Mouse (Mus musculus) midbrain, embryonic 12.5 days (tissue): ENCODE data around the gene Tekt3. TPM values are rescaled to one million over a fixed set of nuclear protein-coding genes. Genes with fewer than 3 reads are reported as not detected.
A peak's percentile ranks its signal among the peaks of the same experiment; 100 is the strongest.

Experiments
- ATAC-seq: fragments of 200-750 bp; cut with Nextera tagmentation; 2 replicates; pipeline ENCODE4 v1.8.0; 2017; ENCODE audit warnings: low read depth, moderate TSS enrichment, moderate library complexity; ENCODE audit not compliant: low FRiP score
- H3K27ac ChIP-seq: fragments of 300-500 bp; sonication (generic); replicated peaks from 2 replicates; pipeline ENCODE4 v1.5.1; 2016; ENCODE audit warnings: mild to moderate bottlenecking
- H3K27me3 ChIP-seq: fragments of 300-500 bp; sonication (generic); 2 replicates; pipeline ENCODE4 v1.6.1; 2016; ENCODE audit warnings: mild to moderate bottlenecking
- H3K36me3 ChIP-seq: fragments of 300-500 bp; sonication (generic); 2 replicates; pipeline ENCODE4 v1.6.1; 2016
- H3K4me1 ChIP-seq: fragments of 300-500 bp; sonication (generic); 2 replicates; pipeline ENCODE4 v1.6.1; 2016
- H3K4me2 ChIP-seq: fragments of 300-500 bp; sonication (generic); replicated peaks from 2 replicates; pipeline ENCODE4 v1.6.1; 2016; ENCODE audit warnings: mild to moderate bottlenecking, moderate library complexity
- H3K4me3 ChIP-seq: fragments of 300-500 bp; sonication (generic); 2 replicates; pipeline ENCODE4 v1.5.1; 2016; ENCODE audit warnings: mild to moderate bottlenecking
- H3K9ac ChIP-seq: fragments of 300-500 bp; sonication (generic); replicated peaks from 2 replicates; pipeline ENCODE4 v1.6.1; 2016; ENCODE audit warnings: mild to moderate bottlenecking, moderate library complexity
- H3K9me3 ChIP-seq: fragments of 300-500 bp; sonication (generic); 2 replicates; pipeline ENCODE4 v1.6.1; 2016; ENCODE audit warnings: mild to moderate bottlenecking
- WGBS: fragments of 180-500 bp; shearing (Covaris S2); methylation state at CpG from one replicate; pipeline ENCODE4 v1.1.7; 2016; 5-methylcytosine and 5-hydroxymethylcytosine counted together
- polyA plus RNA-seq: library from polyadenylated mRNA; unstranded; fragments of >200 nt; fragmentation: Nextera tagmentation; extraction: Ambion mirVana; gene quantifications from 2 replicates; pipeline ENCODE4 v1.2.1, GENCODE M21; 2016

Gene Tekt3
- not detected in 2 replicates for polyA plus RNA-seq

DNA sequence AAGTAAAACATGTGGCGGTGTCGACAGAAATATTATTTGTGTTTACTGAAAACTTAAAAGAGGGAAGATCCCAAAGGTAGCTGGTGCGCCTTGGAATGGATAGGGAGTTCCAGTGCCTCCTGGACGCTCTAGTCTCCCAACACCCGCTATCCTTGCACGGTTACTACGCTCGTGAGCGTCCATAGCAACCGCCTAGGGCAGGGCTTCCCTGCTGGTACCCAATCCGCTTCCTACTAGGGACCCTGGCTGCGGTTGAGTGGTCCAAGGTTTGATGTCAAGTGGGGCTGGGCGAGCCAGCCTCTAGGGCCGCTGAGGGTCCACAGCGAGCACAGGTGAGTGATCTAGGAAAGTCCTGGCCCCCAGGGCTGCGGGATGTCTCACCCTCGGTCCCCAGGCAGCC, at the start of gene Tekt3:
Tekt3 (plus strand) TSS at position 209 of the 400 bp plus-strand sequence.
- WGBS: 11% methylated on average over 17 of the region's 17 CpGs
- no peak within 1 kb of the TSS for H3K4me3 ChIP-seq

DNA sequence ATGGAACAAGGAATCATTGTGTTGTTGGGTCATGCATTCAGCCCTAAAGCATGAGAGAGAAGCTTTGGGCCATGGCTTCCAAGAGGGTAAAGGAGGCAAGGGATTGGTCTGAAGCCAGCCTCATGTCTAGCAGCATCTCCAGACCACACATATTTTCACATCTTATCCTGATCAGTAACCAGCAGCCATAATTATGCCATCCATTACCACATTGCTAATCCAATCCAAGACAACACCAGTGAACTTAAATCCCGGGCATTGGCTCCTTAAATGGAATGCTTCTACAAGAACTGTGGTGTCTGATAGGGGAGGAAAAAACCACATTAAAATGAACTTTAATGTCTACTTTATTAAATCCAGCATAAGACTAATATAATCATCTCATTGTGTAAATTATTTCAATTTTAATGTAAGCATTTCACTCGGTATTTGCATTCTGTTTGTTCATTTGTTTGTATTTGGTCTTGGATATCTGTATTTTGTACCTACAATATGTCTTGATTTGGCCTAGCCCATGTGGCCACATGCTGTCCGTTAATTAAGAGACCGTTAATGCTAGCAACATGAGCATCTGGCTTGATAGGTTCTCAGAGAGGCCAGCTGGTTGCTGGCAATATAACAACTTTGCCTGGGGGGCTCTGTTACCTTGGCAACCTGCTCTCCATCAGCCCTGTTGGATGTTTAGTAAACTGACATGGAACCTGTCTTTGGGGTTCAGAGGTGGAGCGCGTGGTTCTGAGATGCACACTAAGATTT, 43.9 kb upstream of the Tekt3 start:
- WGBS: 77% methylated on average over 6 of the region's 6 CpGs
- no peak for ATAC-seq

More for the DNA sequence above, at the start of gene Tekt3:
- ATAC-seq: no peak
- H3K27me3 ChIP-seq: no peaks in the 10 kb centered on the region
- no peaks in the 10 kb centered on the region for H3K36me3 ChIP-seq
- no peak within 1 kb of the TSS for H3K9ac ChIP-seq
- peak within 1 kb of the TSS; percentile 41 for H3K4me2 ChIP-seq
- H3K4me1 ChIP-seq: peaks cover 3% of the 10 kb centered on the region; the same call in 1 of the 2 replicates
- no peak within 1 kb of the TSS for H3K27ac ChIP-seq
- H3K9me3 ChIP-seq: no peaks in the 10 kb centered on the region

GRCm38 (mm10) chr11:63018083-63018622, 43.3 kb upstream of the Tekt3 start:
- Histone ChIP-seq H3K27me3 (no peaks in the 10 kb centered on the region), H3K9ac (no peak overlapping the region), H3K36me3 (no peaks in the 10 kb centered on the region), H3K27ac (0 out of 2 replicates have a peak overlapping the region, but pooled peaks have one; percentile 0), H3K4me2 (no peak overlapping the region), H3K4me1 (peaks cover 18% of the 10 kb centered on the region), H3K9me3 (no peaks in the 10 kb centered on the region), H3K4me3 (no peak overlapping the region)
- WGBS: 83% methylated on average over 6 of the region's 6 CpGs
- ATAC-seq: no peak

More for the DNA sequence above, 43.9 kb upstream of the Tekt3 start:
- no peak overlapping the region for H3K4me3 ChIP-seq
- H3K9me3 ChIP-seq: no peaks in the 10 kb centered on the region
- H3K9ac ChIP-seq: no peak overlapping the region
- H3K36me3 ChIP-seq: no peaks in the 10 kb centered on the region
- peaks cover 18% of the 10 kb centered on the region for H3K4me1 ChIP-seq
- no peak overlapping the region for H3K27ac ChIP-seq
- no peaks in the 10 kb centered on the region for H3K27me3 ChIP-seq
- H3K4me2 ChIP-seq: no peak overlapping the region

DNA sequence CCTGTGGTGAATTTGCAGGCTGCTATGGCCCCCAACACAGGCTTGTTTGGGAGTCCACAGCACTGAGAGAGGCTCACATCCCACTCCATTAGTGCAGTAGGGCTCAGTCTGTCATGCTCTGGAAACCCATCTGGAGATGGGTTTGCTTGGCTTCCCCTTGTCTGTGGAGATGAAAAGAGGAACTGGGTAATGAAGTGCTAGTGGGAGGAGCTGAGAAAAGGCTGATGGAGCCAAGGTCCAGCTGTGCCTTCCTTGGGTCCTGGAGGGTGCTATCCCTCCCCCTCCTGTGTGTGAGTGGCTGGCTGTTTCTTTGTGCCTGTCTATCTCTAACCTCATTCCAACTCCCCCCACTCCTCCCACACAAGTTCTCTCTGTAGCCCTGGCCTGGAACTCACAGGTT, 40.8 kb upstream of the Tekt3 start:
- peaks cover 18% of the 10 kb centered on the region for H3K4me1 ChIP-seq
- H3K4me3 ChIP-seq: no peak overlapping the region
- H3K27ac ChIP-seq: no peak overlapping the region
- no peaks in the 10 kb centered on the region for H3K36me3 ChIP-seq
- H3K27me3 ChIP-seq: no peaks in the 10 kb centered on the region
- H3K9me3 ChIP-seq: no peaks in the 10 kb centered on the region
- no peak overlapping the region for H3K9ac ChIP-seq
- ATAC-seq: no peak
- no peak overlapping the region for H3K4me2 ChIP-seq

DNA sequence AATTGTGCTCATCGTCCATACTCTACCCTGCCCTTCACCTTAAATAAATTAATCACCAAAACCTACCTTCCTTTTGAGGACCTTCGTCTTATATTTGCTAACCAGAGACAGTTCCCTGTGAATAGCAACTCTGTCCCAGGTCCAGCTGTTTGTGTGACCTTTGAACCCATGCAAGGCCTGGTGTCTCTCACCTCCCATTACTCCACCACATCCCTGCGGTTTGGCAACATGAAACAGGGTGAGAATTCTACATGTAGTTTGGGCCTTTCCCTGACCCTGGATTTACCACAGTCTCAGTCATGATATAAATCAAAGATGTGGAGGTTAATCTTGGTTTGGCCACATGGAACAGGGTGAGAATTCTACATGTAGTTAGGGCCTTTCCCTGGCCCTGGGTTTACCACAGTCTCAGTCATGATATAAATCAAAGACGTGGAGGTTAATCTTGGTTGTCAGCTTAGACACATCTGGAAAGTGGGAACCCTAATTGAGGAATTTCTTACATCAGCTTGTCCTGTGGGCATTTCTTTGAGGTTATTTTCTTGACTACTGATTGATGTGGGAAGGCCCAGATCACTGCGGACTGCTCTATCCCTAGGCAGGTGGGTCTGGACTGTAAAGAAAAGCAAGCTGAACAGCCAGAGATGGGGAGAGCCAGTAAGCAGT, 40.2 kb upstream of the Tekt3 start:
- WGBS: 75% methylated on average over 5 of the region's 5 CpGs
- no peaks in the 10 kb centered on the region for H3K9me3 ChIP-seq
- H3K4me2 ChIP-seq: no peak overlapping the region
- no peak overlapping the region for H3K9ac ChIP-seq
- H3K4me3 ChIP-seq: no peak overlapping the region
- H3K27me3 ChIP-seq: no peaks in the 10 kb centered on the region
- ATAC-seq: no peak
- peaks cover 18% of the 10 kb centered on the region for H3K4me1 ChIP-seq
- no peaks in the 10 kb centered on the region for H3K36me3 ChIP-seq
- H3K27ac ChIP-seq: no peak overlapping the region

GRCm38 (mm10) chr11:63023461-63023860, 38.0 kb upstream of the Tekt3 start:
- Histone ChIP-seq H3K9ac (no peak overlapping the region), H3K4me1 (peaks cover 11% of the 10 kb centered on the region; the same call in 1 of the 2 replicates), H3K4me2 (no peak overlapping the region), H3K27ac (no peak overlapping the region), H3K36me3 (no peaks in the 10 kb centered on the region), H3K27me3 (no peaks in the 10 kb centered on the region), H3K9me3 (no peaks in the 10 kb centered on the region), H3K4me3 (no peak overlapping the region)
- WGBS: 86% methylated on average over 5 of the region's 5 CpGs
- ATAC-seq: no peak

DNA sequence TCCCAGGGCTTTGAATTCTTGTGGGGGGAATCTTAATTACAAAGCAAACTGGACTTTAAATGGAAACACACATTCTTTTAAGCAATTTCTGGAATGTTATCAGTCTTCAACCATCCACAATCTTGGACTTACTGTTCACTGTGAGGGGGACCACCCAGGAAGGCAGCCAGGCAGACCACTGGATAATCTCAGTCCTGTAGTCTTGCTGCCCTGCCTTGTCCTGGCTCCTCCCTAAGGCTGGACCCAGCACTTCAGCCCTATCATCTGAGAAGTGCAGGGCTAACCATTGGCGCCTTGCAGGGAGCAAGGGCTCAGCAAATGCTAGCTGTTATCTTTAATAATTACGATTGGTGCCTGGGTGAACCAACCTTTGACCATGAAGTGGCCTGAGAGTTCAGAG, 37.3 kb upstream of the Tekt3 start:
- H3K9ac ChIP-seq: no peak overlapping the region
- ATAC-seq: no peak
- H3K4me3 ChIP-seq: no peak overlapping the region
- H3K27ac ChIP-seq: no peak overlapping the region
- H3K36me3 ChIP-seq: no peaks in the 10 kb centered on the region
- H3K4me1 ChIP-seq: peaks cover 9% of the 10 kb centered on the region; the same call in 1 of the 2 replicates
- H3K9me3 ChIP-seq: no peaks in the 10 kb centered on the region
- no peaks in the 10 kb centered on the region for H3K27me3 ChIP-seq
- WGBS: 80% methylated on average over 2 of the region's 2 CpGs
- no peak overlapping the region for H3K4me2 ChIP-seq

GRCm38 (mm10) chr11:63025476-63025875, 36.0 kb upstream of the Tekt3 start:
- no peak overlapping the region for H3K4me2 ChIP-seq
- no peak for ATAC-seq
- 92% methylated on average over 6 of the region's 6 CpGs for WGBS

GRCm38 (mm10) chr11:63026651-63027141, 34.8 kb upstream of the Tekt3 start:
- Histone ChIP-seq H3K36me3 (no peaks in the 10 kb centered on the region), H3K4me2 (no peak overlapping the region), H3K27ac (no peak overlapping the region), H3K9me3 (no peaks in the 10 kb centered on the region), H3K4me3 (no peak overlapping the region), H3K4me1 (0 out of 2 replicates have a peak, but pooled peaks cover 5% of the 10 kb centered on the region), H3K9ac (no peak overlapping the region), H3K27me3 (no peaks in the 10 kb centered on the region)
- 90% methylated on average over 9 of the region's 9 CpGs for WGBS
- no peak for ATAC-seq

More at GRCm38 (mm10) chr11:63025476-63025875, 36.0 kb upstream of the Tekt3 start:
- Histone ChIP-seq H3K27ac (no peak overlapping the region), H3K4me1 (peaks cover 9% of the 10 kb centered on the region; the same call in 1 of the 2 replicates), H3K36me3 (no peaks in the 10 kb centered on the region), H3K9ac (no peak overlapping the region), H3K27me3 (no peaks in the 10 kb centered on the region), H3K9me3 (no peaks in the 10 kb centered on the region), H3K4me3 (no peak overlapping the region)

GRCm38 (mm10) chr11:63028131-63028530, 33.3 kb upstream of the Tekt3 start:
- ATAC-seq: no peak
- WGBS: 87% methylated on average over 3 of the region's 3 CpGs

GRCm38 (mm10) chr11:63029148-63029714, 32.2 kb upstream of the Tekt3 start:
- Histone ChIP-seq H3K4me3 (no peak overlapping the region), H3K4me1 (0 out of 2 replicates have a peak, but pooled peaks cover 5% of the 10 kb centered on the region), H3K36me3 (no peaks in the 10 kb centered on the region), H3K27ac (no peak overlapping the region), H3K9me3 (peaks cover 4% of the 10 kb centered on the region; the same call in 1 of the 2 replicates), H3K4me2 (no peak overlapping the region), H3K9ac (no peak overlapping the region), H3K27me3 (no peaks in the 10 kb centered on the region)
- WGBS: 50% methylated on average over 4 of the region's 4 CpGs
- no peak for ATAC-seq

More at GRCm38 (mm10) chr11:63028131-63028530, 33.3 kb upstream of the Tekt3 start:
- peaks cover 4% of the 10 kb centered on the region; the same call in 1 of the 2 replicates for H3K9me3 ChIP-seq
- H3K27ac ChIP-seq: no peak overlapping the region
- no peak overlapping the region for H3K4me2 ChIP-seq
- H3K9ac ChIP-seq: no peak overlapping the region
- no peaks in the 10 kb centered on the region for H3K36me3 ChIP-seq
- H3K4me1 ChIP-seq: 0 out of 2 replicates have a peak, but pooled peaks cover 5% of the 10 kb centered on the region
- H3K27me3 ChIP-seq: no peaks in the 10 kb centered on the region
- no peak overlapping the region for H3K4me3 ChIP-seq
